Mouse (Mus musculus) liver, embryonic 14.5 days (tissue): Measurements from ENCODE around the gene Tmem82. TPM values are rescaled to one million over a fixed set of nuclear protein-coding genes. Genes with fewer than 3 reads are reported as not detected.

Source experiments
- ATAC-seq: fragments of 200-750 bp; cut with Nextera tagmentation; 2 replicates; pipeline ENCODE4 v1.8.0; 2017; ENCODE audit warnings: moderate number of reproducible peaks, mild to moderate bottlenecking, moderate library complexity; ENCODE audit not compliant: insufficient read depth
- DNase-seq, 3 experiments: peaks; one replicate each; pipeline ENCODE4 v3.0.0-alpha.2; 2012 to 2013; ENCODE audit warnings: low read depth in 3 of 3, low spot score in 3 of 3
- H3K27ac ChIP-seq: fragments of 300-500 bp; sonication (generic); 2 replicates; pipeline ENCODE4 v1.5.1; 2014; ENCODE audit warnings: moderate library complexity, mild to moderate bottlenecking, control low read depth, inconsistent platforms
- H3K27me3 ChIP-seq: fragments of 300-500 bp; sonication (generic); 2 replicates; pipeline ENCODE4 v1.6.1; 2014; ENCODE audit warnings: mild to moderate bottlenecking, low read length, moderate library complexity; ENCODE audit not compliant: control insufficient read depth, insufficient read depth
- H3K36me3 ChIP-seq: fragments of 300-500 bp; sonication (generic); replicated peaks from 2 replicates; pipeline ENCODE4 v1.6.1; 2014; ENCODE audit warnings: low read depth; ENCODE audit not compliant: control insufficient read depth, insufficient read depth
- H3K4me1 ChIP-seq, 2 experiments: fragments of 200-500 bp in 1 of 2; fragments of 300-500 bp in 1 of 2; sonication (generic) in 1 of 2; replicated peaks; 2 replicates each; pipeline ENCODE4 v1.6.1; 2012 to 2014; ENCODE audit warnings: antibody characterized with exemption in 1 of 2, inconsistent platforms in 1 of 2, low read length in 1 of 2; ENCODE audit not compliant: control insufficient read depth in 2 of 2, insufficient read depth in 2 of 2
- H3K4me2 ChIP-seq: fragments of 300-500 bp; sonication (generic); 2 replicates; pipeline ENCODE4 v1.6.1; 2014; ENCODE audit warnings: low read depth, mild to moderate bottlenecking, control low read depth, moderate library complexity
- H3K4me3 ChIP-seq, 2 experiments: fragments of 200-500 bp in 1 of 2; fragments of 300-500 bp in 1 of 2; sonication (generic) in 1 of 2; 2 replicates each; pipeline ENCODE4 v1.5.1; 2012 to 2014; ENCODE audit warnings: low read depth in 2 of 2, low read length in 2 of 2, mild to moderate bottlenecking in 2 of 2, control low read depth in 1 of 2, inconsistent platforms in 1 of 2, moderate library complexity in 1 of 2; ENCODE audit not compliant: insufficient read depth in 1 of 2
- H3K9ac ChIP-seq: fragments of 300-500 bp; sonication (generic); replicated peaks from 2 replicates; pipeline ENCODE4 v1.6.1; 2014; ENCODE audit warnings: mild to moderate bottlenecking, control low read depth, moderate library complexity
- H3K9me3 ChIP-seq: fragments of 300-500 bp; sonication (generic); 2 replicates; pipeline ENCODE4 v1.6.1; 2016; ENCODE audit warnings: low read length, mixed read lengths; ENCODE audit not compliant: control insufficient read depth
- CTCF ChIP-seq: IDR thresholded peaks from 2 replicates; pipeline ENCODE4 v1.5.1; 2016; ENCODE audit warnings: antibody characterized with exemption, low read depth, control low read depth
- EP300 ChIP-seq: IDR thresholded peaks from 2 replicates; pipeline ENCODE4 v1.6.1; 2016; ENCODE audit warnings: antibody characterized with exemption, low read depth
- WGBS: fragments of 180-500 bp; shearing (Covaris S2); extraction: QIAGEN DNeasy Blood & Tissue Kit; methylation state at CpG from one replicate; pipeline ENCODE4 v1.1.7; 2014; ENCODE audit not compliant: insufficient replicate concordance; 5-methylcytosine and 5-hydroxymethylcytosine counted together
- polyA plus RNA-seq, 2 experiments: library from polyadenylated mRNA; depleted of rRNA in 1 of 2; stranded (reverse) in 1 of 2; unstranded in 1 of 2; fragments of >200 nt; fragmentation: Nextera tagmentation in 1 of 2; extraction: Ambion mirVana in 1 of 2; gene quantifications; 2 replicates each; pipeline versions ENCODE4 v1.2.1 to v1.2.3; 2012 to 2014

Tmem82 gene
- polyA plus RNA-seq, 2 experiments, result 2.1 to 2.2 TPM

DNA sequence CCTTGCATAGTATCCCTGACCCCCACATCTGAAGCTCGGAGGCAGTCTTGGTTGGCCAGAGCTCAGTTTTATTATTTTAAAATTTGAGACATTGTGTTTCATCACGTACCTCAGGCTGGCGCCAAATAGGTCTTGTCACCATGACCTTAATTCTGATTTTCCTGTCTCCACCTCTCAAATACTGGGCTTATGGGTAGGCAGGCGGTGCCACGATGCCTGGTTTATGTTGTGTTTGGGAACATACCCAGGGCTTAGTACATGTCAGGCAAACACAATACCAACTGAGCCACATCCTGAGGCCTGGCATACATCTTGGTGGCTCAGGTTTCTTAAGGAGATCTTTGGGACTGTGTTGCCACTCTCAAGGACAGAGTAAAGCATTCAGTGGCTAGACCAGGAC lies 4.1 kb upstream of the Tmem82 start:
- Histone ChIP-seq H3K4me3 (no peak overlapping the region), H3K36me3 (no peaks in the 10 kb centered on the region), H3K4me1 (peaks cover 0 to 2% of the 10 kb centered on the region in 2 experiments; a peak in 1 of 4 replicates), H3K9me3 (no peaks in the 10 kb centered on the region), H3K27me3 (no peaks in the 10 kb centered on the region), H3K9ac (no peak overlapping the region), H3K27ac (no peak overlapping the region), H3K4me2 (no peak overlapping the region)
- DNase-seq (no peak), ATAC-seq (no peak)
- WGBS, result 70% methylated on average over 5 of the region's 5 CpGs
- TF ChIP-seq CTCF (no peak), EP300 (no peak)

DNA sequence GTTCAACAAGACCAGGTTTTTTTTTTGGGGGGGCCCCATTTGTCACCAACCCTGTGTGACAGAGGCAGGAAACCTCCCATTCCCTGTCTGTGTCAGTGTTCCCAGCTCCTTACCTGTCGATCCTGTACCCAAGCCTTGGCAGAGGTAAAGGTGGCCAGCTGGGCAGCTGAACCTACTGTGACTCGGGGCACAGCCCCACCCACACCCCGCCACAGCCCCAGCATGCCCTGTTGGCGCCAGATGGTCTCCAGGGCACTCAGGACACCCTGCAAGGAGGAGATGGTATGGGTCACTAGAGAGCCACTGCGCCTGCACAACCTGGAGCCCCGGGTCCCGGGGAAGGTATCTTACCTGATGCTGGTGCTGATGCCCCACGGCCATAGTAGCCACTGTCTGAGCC lies 3.7 kb upstream of the Tmem82 start:
- 65% methylated on average over 8 of the region's 8 CpGs for WGBS
- Histone ChIP-seq H3K36me3 (no peaks in the 10 kb centered on the region), H3K4me3 (no peak overlapping the region), H3K27ac (no peak overlapping the region), H3K9ac (no peak overlapping the region), H3K4me1 (peaks cover 0 to 2% of the 10 kb centered on the region in 2 experiments; a peak in 1 of 4 replicates), H3K27me3 (no peaks in the 10 kb centered on the region), H3K4me2 (no peak overlapping the region), H3K9me3 (no peaks in the 10 kb centered on the region)
- no peak for TF ChIP-seq CTCF
- TF ChIP-seq EP300, result no peak
- no peak for ATAC-seq
- DNase-seq, result no peak

DNA sequence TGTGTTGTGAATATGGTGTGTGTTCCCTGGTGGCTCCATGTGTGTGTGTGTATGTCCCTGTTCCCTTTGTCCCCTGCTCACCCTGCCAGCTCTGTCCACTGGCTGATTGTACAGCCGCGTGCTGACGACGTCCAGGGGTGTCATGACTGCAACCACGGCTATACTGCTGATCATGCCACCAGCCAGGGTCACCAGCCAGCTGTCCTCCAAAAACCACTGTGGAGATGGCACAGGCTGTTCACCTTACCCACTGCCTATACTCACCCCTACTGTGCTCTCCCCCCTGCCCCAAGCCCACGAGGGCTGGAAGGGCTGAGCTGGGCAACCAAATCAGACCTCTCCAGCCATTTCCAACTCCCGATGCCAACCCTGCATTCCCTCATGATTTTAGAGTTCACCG lies 2.9 kb upstream of the Tmem82 start:
- no peak for TF ChIP-seq EP300
- no peak for TF ChIP-seq CTCF
- Histone ChIP-seq H3K9ac (no peak overlapping the region), H3K36me3 (no peaks in the 10 kb centered on the region), H3K4me3 (no peak overlapping the region), H3K27ac (no peak overlapping the region), H3K4me1 (peaks cover 0 to 2% of the 10 kb centered on the region in 2 experiments; a peak in 1 of 4 replicates), H3K9me3 (no peaks in the 10 kb centered on the region), H3K4me2 (no peak overlapping the region), H3K27me3 (no peaks in the 10 kb centered on the region)
- ATAC-seq (no peak), DNase-seq (no peak)
- 70% methylated on average over 8 of the region's 8 CpGs for WGBS

DNA sequence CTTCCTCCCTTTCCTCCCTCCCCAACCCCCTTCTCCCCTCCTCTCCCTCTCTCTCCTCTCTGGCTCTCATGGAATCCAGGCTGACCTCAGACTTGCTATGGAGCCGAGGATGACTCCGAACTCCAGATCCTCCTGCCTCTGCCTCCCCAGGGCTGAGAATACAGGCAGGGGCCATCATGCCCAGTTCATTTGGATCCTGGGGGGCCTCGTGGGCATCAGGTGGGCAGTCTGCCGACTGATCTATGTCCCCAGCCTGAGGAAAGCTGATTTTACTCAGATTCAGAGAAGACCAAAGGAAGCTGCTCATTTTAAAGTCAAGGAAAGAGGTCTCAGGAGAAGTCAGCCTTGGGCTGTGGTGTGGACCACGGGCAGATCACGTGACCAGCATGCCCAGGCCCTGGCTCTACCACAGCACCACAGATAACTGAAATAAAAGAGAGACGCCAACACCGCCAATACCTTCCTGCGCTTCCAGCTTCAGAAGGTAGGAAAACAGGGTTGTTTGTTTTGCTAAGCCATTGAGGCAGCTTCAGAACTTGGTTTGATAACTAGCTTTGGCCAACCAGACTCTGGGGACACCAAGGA lies 958 bp upstream of the Tmem82 start:
- H3K4me2 ChIP-seq, result no peak overlapping the region
- TF ChIP-seq CTCF, result no peak
- TF ChIP-seq EP300, result no peak
- no peak overlapping the region for H3K4me3 ChIP-seq
- H3K27me3 ChIP-seq, result no peaks in the 10 kb centered on the region
- 61% methylated on average over 9 of the region's 9 CpGs for WGBS
- H3K36me3 ChIP-seq, result no peaks in the 10 kb centered on the region
- no peaks in the 10 kb centered on the region for H3K9me3 ChIP-seq
- H3K9ac ChIP-seq, result no peak overlapping the region
- DNase-seq, result no peak
- no peak for ATAC-seq
- no peak overlapping the region for H3K27ac ChIP-seq
- peaks cover 0 to 2% of the 10 kb centered on the region in 2 experiments; a peak in 1 of 4 replicates for H3K4me1 ChIP-seq

DNA sequence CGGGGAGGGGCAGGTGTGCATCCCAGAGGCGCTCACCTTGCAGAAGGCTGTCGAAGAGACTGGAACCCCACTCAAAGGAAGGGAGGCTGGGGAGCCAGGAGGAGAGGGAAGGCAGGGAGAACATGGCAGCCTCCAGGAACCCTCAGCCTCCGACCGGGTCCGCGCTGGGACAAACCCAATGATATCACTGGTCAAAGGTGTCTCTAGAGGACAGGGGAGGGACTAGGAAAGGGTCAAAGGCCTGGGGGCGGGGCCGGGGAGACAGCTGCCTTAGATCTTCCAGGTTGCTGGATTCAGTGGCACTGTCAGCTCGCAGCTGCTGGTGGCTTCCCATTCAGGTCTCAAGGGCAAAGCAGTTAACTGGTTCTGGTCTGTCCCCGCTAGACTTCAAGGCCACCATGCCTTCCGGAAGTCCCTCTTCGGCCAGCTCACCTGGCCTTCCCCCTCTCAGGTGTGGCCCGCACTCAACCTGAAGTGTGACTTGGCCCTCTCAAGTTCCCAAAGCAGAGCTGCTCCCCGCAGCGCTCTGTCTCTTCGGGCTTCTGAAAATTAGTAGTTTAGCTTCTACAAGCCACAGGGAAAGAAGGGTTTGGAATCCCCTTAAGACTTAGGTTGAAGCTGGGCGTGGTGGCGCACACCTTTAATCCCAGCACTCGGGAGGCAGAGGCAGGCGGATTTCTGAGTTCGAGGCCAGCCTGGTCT lies 419 bp downstream of the Tmem82 start:
- no peaks in the 10 kb centered on the region for H3K9me3 ChIP-seq
- peaks cover 0 to 2% of the 10 kb centered on the region in 2 experiments; a peak in 1 of 4 replicates for H3K4me1 ChIP-seq
- peak in 1 of 3 experiments; percentile 19 for DNase-seq
- peak overlapping the region; percentile 20 to 48 for H3K4me3 ChIP-seq
- H3K27ac ChIP-seq, result no peak overlapping the region
- H3K36me3 ChIP-seq, result no peaks in the 10 kb centered on the region
- H3K9ac ChIP-seq, result no peak overlapping the region
- 8% methylated on average over 22 of the region's 22 CpGs for WGBS
- peak; percentile 40; the same call in 1 of the 2 replicates for ATAC-seq
- no peaks in the 10 kb centered on the region for H3K27me3 ChIP-seq
- peak overlapping the region; percentile 48 for H3K4me2 ChIP-seq
- TF ChIP-seq EP300, result no peak
- no peak for TF ChIP-seq CTCF
